Mouse (Mus musculus) forebrain, embryonic 12.5 days (tissue): ENCODE results near the gene Mindy4. TPM values are rescaled to one million over a fixed set of nuclear protein-coding genes. Genes with fewer than 3 reads are reported as not detected.

Source experiments
- ATAC-seq: fragments of 200-750 bp; cut with Nextera tagmentation; 2 replicates; pipeline ENCODE4 v1.8.0; 2017; ENCODE audit warnings: moderate TSS enrichment; ENCODE audit not compliant: low FRiP score
- H3K27ac ChIP-seq: fragments of 300-500 bp; sonication (generic); 2 replicates; pipeline ENCODE4 v1.5.1; 2016; ENCODE audit warnings: mild to moderate bottlenecking
- H3K27me3 ChIP-seq: fragments of 300-500 bp; sonication (generic); 2 replicates; pipeline ENCODE4 v1.6.1; 2016; ENCODE audit warnings: mild to moderate bottlenecking
- H3K36me3 ChIP-seq: fragments of 300-500 bp; sonication (generic); replicated peaks from 2 replicates; pipeline ENCODE4 v1.6.1; 2016; ENCODE audit warnings: mild to moderate bottlenecking
- H3K4me1 ChIP-seq: fragments of 300-500 bp; sonication (generic); 2 replicates; pipeline ENCODE4 v1.6.1; 2016
- H3K4me2 ChIP-seq: fragments of 300-500 bp; sonication (generic); 2 replicates; pipeline ENCODE4 v1.6.1; 2016; ENCODE audit warnings: mild to moderate bottlenecking, moderate library complexity
- H3K4me3 ChIP-seq: fragments of 300-500 bp; sonication (generic); replicated peaks from 2 replicates; pipeline ENCODE4 v1.5.1; 2016; ENCODE audit warnings: mild to moderate bottlenecking
- H3K9ac ChIP-seq: fragments of 300-500 bp; sonication (generic); 2 replicates; pipeline ENCODE4 v1.6.1; 2016; ENCODE audit warnings: mild to moderate bottlenecking
- H3K9me3 ChIP-seq: fragments of 300-500 bp; sonication (generic); 2 replicates; pipeline ENCODE4 v1.6.1; 2016
- WGBS: fragments of 180-500 bp; shearing (Covaris S2); methylation state at CpG from one replicate; pipeline ENCODE4 v1.1.7; 2016; 5-methylcytosine and 5-hydroxymethylcytosine counted together
- polyA plus RNA-seq: library from polyadenylated mRNA; unstranded; fragments of >200 nt; fragmentation: Nextera tagmentation; extraction: Ambion mirVana; gene quantifications from 2 replicates; pipeline ENCODE4 v1.2.1, GENCODE M21; 2016

Mindy4 gene
- polyA plus RNA-seq, 1 experiment from 2014 or later = 20.6 TPM

DNA sequence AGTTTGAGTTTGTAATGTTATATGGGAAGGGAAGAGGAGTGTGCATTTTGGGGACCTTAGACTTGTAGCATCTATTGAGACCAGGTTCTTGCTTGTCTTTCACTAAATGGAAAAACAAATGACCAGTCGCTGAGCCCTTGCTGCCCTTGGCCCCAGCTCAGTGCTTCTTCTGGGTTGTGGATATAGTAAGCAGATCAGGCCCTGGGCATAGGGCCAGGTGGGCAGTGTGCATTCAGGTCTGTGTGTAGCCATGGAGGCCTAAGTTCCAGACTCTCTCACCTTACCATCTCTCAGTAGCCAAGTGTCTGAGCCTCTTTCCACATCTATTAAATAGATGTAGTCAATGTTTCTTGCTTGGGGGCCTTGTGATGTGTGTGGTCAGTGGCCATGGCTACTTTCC, 92.1 kb downstream of the Mindy4 start:
- Histone ChIP-seq H3K27ac (no peak overlapping the region), H3K27me3 (no peaks in the 10 kb centered on the region), H3K9ac (no peak overlapping the region), H3K36me3 (peaks cover 36% of the 10 kb centered on the region), H3K9me3 (no peaks in the 10 kb centered on the region), H3K4me3 (no peak overlapping the region), H3K4me1 (no peaks in the 10 kb centered on the region), H3K4me2 (no peak overlapping the region)
- WGBS = 94% methylated on average over 1 of the region's 1 CpGs
- no peak for ATAC-seq

DNA sequence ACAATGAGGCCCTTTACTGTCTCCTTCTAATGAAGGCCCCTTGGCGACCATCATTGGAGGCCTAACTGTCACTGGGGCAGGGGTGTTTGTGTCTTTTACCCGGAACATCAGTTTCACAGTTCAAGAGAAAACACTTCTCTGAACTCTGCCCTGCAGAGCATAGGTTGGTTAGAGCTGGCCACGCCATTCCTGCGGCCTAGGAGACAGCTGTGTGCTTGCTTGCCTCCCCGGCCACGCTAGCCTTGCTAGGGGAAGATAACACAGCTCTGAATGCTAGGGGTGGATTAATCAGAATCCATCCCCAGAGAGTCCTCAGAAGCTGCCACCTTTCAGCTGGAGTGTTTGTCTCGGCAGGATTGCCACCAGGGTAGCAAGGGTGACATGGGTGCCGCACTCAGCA, 96.3 kb downstream of the Mindy4 start:
- H3K4me2 ChIP-seq = no peak overlapping the region
- H3K36me3 ChIP-seq = peaks cover 46% of the 10 kb centered on the region
- no peak overlapping the region for H3K9ac ChIP-seq
- H3K27ac ChIP-seq = no peak overlapping the region
- H3K4me1 ChIP-seq = no peaks in the 10 kb centered on the region
- ATAC-seq = no peak
- H3K27me3 ChIP-seq = no peaks in the 10 kb centered on the region
- H3K4me3 ChIP-seq = no peak overlapping the region
- WGBS = 92% methylated on average over 8 of the region's 8 CpGs
- no peaks in the 10 kb centered on the region for H3K9me3 ChIP-seq

DNA sequence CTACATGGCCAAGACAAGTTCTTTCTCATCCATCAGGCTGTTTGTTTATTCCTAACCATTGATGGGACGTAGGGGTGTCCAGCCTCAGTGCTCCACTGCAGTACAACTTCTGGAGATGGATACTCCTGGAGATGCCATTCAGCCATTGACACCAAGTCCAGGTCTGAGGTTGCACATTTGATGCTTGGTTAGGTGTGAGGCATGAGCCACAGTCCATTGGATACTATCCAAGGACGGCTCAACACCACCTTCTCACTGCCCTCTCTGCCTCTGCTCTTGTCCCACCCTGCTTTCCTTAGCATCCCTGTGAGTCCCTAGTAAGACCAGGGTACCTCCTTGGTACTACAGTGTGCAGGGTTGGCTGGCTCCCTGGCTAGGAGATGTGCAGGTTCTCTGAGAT, 96.7 kb downstream of the Mindy4 start:
- 85% methylated on average over 2 of the region's 2 CpGs for WGBS
- H3K27me3 ChIP-seq = no peaks in the 10 kb centered on the region
- no peak overlapping the region for H3K27ac ChIP-seq
- no peak overlapping the region for H3K4me3 ChIP-seq
- no peak overlapping the region for H3K4me2 ChIP-seq
- H3K9ac ChIP-seq = no peak overlapping the region
- H3K4me1 ChIP-seq = no peaks in the 10 kb centered on the region
- peaks cover 43% of the 10 kb centered on the region for H3K36me3 ChIP-seq
- no peaks in the 10 kb centered on the region for H3K9me3 ChIP-seq
- ATAC-seq = no peak

- ATAC-seq = no peak
- no peak overlapping the region for H3K4me2 ChIP-seq
- 0 out of 2 replicates have a peak, but pooled peaks cover 2% of the 10 kb centered on the region for H3K4me1 ChIP-seq
- no peak overlapping the region for H3K27ac ChIP-seq
- H3K36me3 ChIP-seq = peaks cover 40% of the 10 kb centered on the region
- no peaks in the 10 kb centered on the region for H3K9me3 ChIP-seq
- 92% methylated on average over 11 of the region's 11 CpGs for WGBS
- H3K4me3 ChIP-seq = no peak overlapping the region
- no peak overlapping the region for H3K9ac ChIP-seq
- H3K27me3 ChIP-seq = no peaks in the 10 kb centered on the region
These were observed 97.5 kb downstream of the Mindy4 start for GRCm38 (mm10) chr6:55300704-55301103.

DNA sequence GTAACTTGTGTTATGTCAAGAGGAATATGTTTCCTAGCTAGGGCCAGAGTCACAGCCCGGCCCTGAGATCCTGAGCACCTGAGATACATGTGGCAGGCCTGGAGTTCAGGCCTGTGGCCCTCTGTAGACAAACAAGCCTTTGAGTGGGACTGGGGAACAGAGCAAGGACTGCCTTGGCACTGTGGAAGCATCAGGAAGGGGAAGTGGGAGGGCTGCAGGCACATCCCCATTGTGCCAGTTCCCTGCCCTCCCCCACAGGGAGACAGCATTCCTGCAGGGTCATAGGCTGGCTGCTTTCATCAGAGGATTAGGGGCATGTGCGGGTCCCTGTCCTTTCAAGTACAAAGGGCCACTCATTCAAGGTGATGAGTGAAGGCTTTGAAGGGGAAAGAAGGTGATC, 107.0 kb downstream of the Mindy4 start:
- no peak for ATAC-seq
- Histone ChIP-seq H3K4me2 (no peak overlapping the region), H3K27ac (no peak overlapping the region), H3K9me3 (no peaks in the 10 kb centered on the region), H3K36me3 (peaks cover 15% of the 10 kb centered on the region; the same call in 1 of the 2 replicates), H3K4me3 (no peak overlapping the region), H3K27me3 (no peaks in the 10 kb centered on the region), H3K4me1 (peaks cover 2% of the 10 kb centered on the region; the same call in 1 of the 2 replicates), H3K9ac (no peak overlapping the region)
- WGBS = 56% methylated on average over 2 of the region's 2 CpGs

GRCm38 (mm10) chr6:55311962-55312361, 108.8 kb downstream of the Mindy4 start:
- H3K36me3 ChIP-seq = peaks cover 15% of the 10 kb centered on the region; the same call in 1 of the 2 replicates
- 80% methylated on average over 5 of the region's 5 CpGs for WGBS

DNA sequence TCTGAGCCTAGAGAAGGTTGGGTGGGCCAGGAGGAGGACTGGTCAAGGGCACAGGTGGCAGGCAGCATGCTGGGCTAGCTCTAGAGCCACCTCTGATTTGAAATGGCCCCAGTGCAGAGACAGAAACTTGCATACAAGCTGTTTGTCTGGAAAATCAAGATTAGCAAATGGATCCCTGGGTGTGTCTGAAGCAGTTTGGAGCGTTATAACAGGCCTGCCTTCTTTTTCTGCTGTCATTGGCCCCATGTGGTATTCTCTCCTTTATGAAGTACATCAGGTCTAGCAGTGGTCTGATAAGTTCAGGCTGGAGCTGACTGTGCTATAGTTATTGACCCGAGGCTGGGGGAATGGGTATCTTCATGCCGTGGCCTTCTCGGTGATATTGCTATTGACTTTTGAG, 110.7 kb downstream of the Mindy4 start:
- no peak overlapping the region for H3K4me2 ChIP-seq
- ATAC-seq = no peak
- no peak overlapping the region for H3K27ac ChIP-seq
- H3K9me3 ChIP-seq = no peaks in the 10 kb centered on the region
- H3K4me3 ChIP-seq = no peak overlapping the region
- no peaks in the 10 kb centered on the region; the same call in 1 of the 2 replicates for H3K4me1 ChIP-seq
- no peak overlapping the region for H3K9ac ChIP-seq
- H3K27me3 ChIP-seq = no peaks in the 10 kb centered on the region
- H3K36me3 ChIP-seq = peaks cover 20% of the 10 kb centered on the region; the same call in 1 of the 2 replicates
- 89% methylated on average over 4 of the region's 4 CpGs for WGBS

More at GRCm38 (mm10) chr6:55311962-55312361, 108.8 kb downstream of the Mindy4 start:
- H3K4me2 ChIP-seq = no peak overlapping the region
- no peak overlapping the region for H3K27ac ChIP-seq
- H3K9me3 ChIP-seq = no peaks in the 10 kb centered on the region
- no peaks in the 10 kb centered on the region; the same call in 1 of the 2 replicates for H3K4me1 ChIP-seq
- no peak overlapping the region for H3K4me3 ChIP-seq
- no peaks in the 10 kb centered on the region for H3K27me3 ChIP-seq
- no peak for ATAC-seq
- H3K9ac ChIP-seq = no peak overlapping the region

DNA sequence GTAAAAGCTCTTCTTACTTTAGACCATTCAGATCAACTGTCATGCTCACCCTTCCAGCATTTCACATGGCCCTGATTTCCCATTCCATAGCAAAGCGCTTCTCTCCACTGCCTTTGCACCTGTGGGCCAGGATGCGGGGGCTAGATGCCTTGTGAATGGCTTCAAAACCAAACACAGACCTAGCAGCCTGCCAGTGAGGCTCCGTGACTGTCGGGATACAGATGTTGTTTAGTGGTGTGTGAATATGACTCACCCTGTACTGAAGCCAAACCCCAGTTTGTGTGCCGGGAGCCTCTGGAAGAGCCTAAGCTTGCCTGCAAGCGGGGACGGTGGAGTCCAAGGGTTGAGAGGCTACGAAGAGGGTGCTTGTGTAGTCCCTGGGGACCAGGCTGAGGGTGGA, 111.4 kb downstream of the Mindy4 start:
- no peak overlapping the region for H3K4me2 ChIP-seq
- no peak overlapping the region for H3K27ac ChIP-seq
- no peaks in the 10 kb centered on the region; the same call in 1 of the 2 replicates for H3K4me1 ChIP-seq
- no peaks in the 10 kb centered on the region for H3K27me3 ChIP-seq
- ATAC-seq = no peak
- H3K9me3 ChIP-seq = no peaks in the 10 kb centered on the region
- no peak overlapping the region for H3K9ac ChIP-seq
- WGBS = 88% methylated on average over 8 of the region's 8 CpGs
- no peak overlapping the region for H3K4me3 ChIP-seq
- peaks cover 15% of the 10 kb centered on the region; the same call in 1 of the 2 replicates for H3K36me3 ChIP-seq

DNA sequence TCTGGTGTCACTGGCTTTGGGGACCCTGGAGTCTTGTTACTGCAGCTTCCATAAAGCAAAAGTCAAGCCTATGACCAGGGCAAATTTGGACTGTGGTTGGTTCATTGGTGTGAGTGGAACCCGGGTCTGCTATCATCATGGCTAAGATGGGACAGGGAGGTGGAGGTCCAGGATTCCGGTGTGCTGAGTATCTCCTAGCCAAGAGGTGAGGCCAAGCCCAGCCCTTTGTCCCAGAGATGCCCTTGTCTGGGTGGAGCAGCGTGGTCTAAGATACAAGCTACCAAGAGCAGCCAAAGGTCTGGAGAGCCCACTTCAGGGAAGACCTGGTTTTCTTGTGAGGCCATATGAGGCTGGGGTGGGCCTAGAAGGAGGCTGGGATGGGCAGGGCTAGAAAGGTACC, 115.4 kb downstream of the Mindy4 start:
- Histone ChIP-seq H3K36me3 (peaks cover 5% of the 10 kb centered on the region), H3K4me1 (no peaks in the 10 kb centered on the region), H3K27me3 (no peaks in the 10 kb centered on the region), H3K9ac (no peak overlapping the region), H3K4me2 (no peak overlapping the region), H3K9me3 (no peaks in the 10 kb centered on the region), H3K27ac (no peak overlapping the region), H3K4me3 (no peak overlapping the region)
- WGBS = 95% methylated on average over 3 of the region's 3 CpGs
- ATAC-seq = no peak

DNA sequence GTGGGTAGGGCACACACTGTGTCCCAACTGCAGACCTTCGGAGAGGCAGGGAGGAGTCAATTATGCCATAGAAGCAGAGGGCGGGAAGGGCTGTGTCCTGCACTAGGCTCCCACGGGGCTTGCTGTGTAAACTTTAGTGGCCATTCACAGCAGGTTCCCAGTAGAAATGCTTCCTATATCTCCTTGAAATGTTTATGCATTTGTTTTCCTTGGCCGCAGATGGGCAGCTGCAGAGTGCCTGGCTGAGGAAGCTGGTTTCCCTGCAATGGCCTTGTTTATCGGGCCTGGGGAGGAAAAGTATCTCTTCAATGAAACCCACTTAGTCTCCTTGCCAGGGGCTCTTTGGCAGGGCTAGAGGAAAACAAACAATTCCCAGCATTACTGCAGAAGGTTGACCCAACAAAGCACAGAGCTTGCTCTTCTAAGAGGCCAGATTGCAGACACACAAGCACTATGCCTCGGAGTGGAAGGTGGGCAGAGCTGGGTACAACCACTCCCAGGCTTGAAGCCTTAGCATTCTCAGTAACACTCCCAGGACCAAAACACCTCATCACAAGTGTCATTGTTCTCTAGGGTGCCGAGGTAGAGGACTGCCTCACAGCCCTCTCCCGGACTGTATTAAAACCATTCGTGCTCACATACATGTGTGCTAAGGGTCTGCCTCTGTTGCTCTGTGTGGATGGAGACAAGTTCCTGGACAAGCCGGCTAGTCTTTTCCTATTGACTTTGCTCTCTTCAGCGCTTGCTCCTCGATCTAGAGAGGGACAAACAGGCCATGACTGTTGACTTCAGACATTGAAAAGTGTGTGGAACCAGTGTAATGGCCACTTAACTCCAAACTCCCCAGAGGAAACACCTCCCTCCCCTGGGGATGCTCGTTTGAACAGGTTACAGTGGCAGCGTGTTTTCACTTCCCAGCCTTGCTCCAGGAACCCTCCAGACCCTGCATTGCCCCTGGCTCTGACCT, 116.7 kb downstream of the Mindy4 start:
- 78% methylated on average over 14 of the region's 14 CpGs for WGBS
- H3K27me3 ChIP-seq = no peaks in the 10 kb centered on the region
- no peak for ATAC-seq

GRCm38 (mm10) chr6:55320894-55321293, 117.7 kb downstream of the Mindy4 start:
- no peaks in the 10 kb centered on the region for H3K4me1 ChIP-seq
- 91% methylated on average over 4 of the region's 4 CpGs for WGBS
- no peak for ATAC-seq
- peaks cover 5% of the 10 kb centered on the region for H3K36me3 ChIP-seq
- no peaks in the 10 kb centered on the region for H3K27me3 ChIP-seq
- H3K9me3 ChIP-seq = no peaks in the 10 kb centered on the region
- no peak overlapping the region for H3K27ac ChIP-seq
- no peak overlapping the region for H3K4me2 ChIP-seq
- no peak overlapping the region for H3K4me3 ChIP-seq
- no peak overlapping the region for H3K9ac ChIP-seq

More for the DNA sequence above, 116.7 kb downstream of the Mindy4 start:
- Histone ChIP-seq H3K4me1 (no peaks in the 10 kb centered on the region), H3K4me2 (no peak overlapping the region), H3K27ac (no peak overlapping the region), H3K4me3 (no peak overlapping the region), H3K9me3 (no peaks in the 10 kb centered on the region), H3K9ac (no peak overlapping the region), H3K36me3 (peaks cover 5% of the 10 kb centered on the region)

GRCm38 (mm10) chr6:55321518-55321917, 118.3 kb downstream of the Mindy4 start:
- 79% methylated on average over 6 of the region's 6 CpGs for WGBS
- Histone ChIP-seq H3K36me3 (peaks cover 5% of the 10 kb centered on the region), H3K27ac (no peak overlapping the region), H3K4me2 (no peak overlapping the region), H3K27me3 (no peaks in the 10 kb centered on the region), H3K4me1 (no peaks in the 10 kb centered on the region), H3K9me3 (no peaks in the 10 kb centered on the region), H3K4me3 (no peak overlapping the region), H3K9ac (no peak overlapping the region)
- no peak for ATAC-seq

- Histone ChIP-seq H3K4me3 (no peak overlapping the region), H3K36me3 (peaks cover 5% of the 10 kb centered on the region), H3K4me2 (no peak overlapping the region), H3K9ac (no peak overlapping the region), H3K4me1 (no peaks in the 10 kb centered on the region), H3K27me3 (no peaks in the 10 kb centered on the region), H3K27ac (no peak overlapping the region), H3K9me3 (no peaks in the 10 kb centered on the region)
- ATAC-seq = no peak
- 90% methylated on average over 2 of the region's 2 CpGs for WGBS
These were observed 119.8 kb downstream of the Mindy4 start for GRCm38 (mm10) chr6:55322980-55323379.
